Mouse (Mus musculus): ENCODE data around the gene Gjc1.

GRCm38 (mm10) chr11:102769993-102770661 lies 49.4 kb downstream of the Gjc1 start:
- no peak for TF ChIP-seq CHD2 (IDR thresholded peaks at IDR 0.05; ENCODE audit: low read depth, low read length)
- no peak for TF ChIP-seq ZC3H11A (IDR thresholded peaks at IDR 0.05; ENCODE audit: borderline replicate concordance, low read depth, low read length)
- no peak for TF ChIP-seq ZNF384 (IDR thresholded peaks at IDR 0.05; ENCODE audit: low read depth, low read length)

Measured in ES-E14 (cell line).